Mouse (Mus musculus): Measurements from ENCODE around the gene Ebf3.

The Ebf3 gene

GRCm38 (mm10) chr7:137313904-137314691 lies at the start of gene Ebf3:
Gene Ebf3, minus strand, starts transcription at chr7:137314445.
- peak in 1 of 2 experiments; percentile 49 for DNase-seq (ENCODE audit: low spot score in 2 of 2)

- no peak for DNase-seq (ENCODE audit: low spot score in 2 of 2)
These were observed 32.6 kb upstream of the Ebf3 start for GRCm38 (mm10) chr7:137346860-137347259.

- no peak for DNase-seq (ENCODE audit: low spot score in 2 of 2)
These were observed 31.8 kb upstream of the Ebf3 start for GRCm38 (mm10) chr7:137346068-137346467.

- no peak for DNase-seq (ENCODE audit: low spot score in 2 of 2)
These were observed 19.7 kb upstream of the Ebf3 start for GRCm38 (mm10) chr7:137333951-137334350.

- DNase-seq (ENCODE audit: low spot score in 2 of 2) = no peak
These were observed 8.7 kb upstream of the Ebf3 start for GRCm38 (mm10) chr7:137322926-137323325.

GRCm38 (mm10) chr7:137321961-137322784 lies 7.9 kb upstream of the Ebf3 start:
- no peak for DNase-seq (ENCODE audit: low spot score in 2 of 2)

GRCm38 (mm10) chr7:137321141-137321813 lies 7.0 kb upstream of the Ebf3 start:
- DNase-seq (ENCODE audit: low spot score in 2 of 2) = peak in 1 of 2 experiments; percentile 50

GRCm38 (mm10) chr7:137320320-137320719 lies 6.1 kb upstream of the Ebf3 start:
- no peak for DNase-seq (ENCODE audit: low spot score in 2 of 2)

GRCm38 (mm10) chr7:137318924-137319885 lies 5.0 kb upstream of the Ebf3 start:
- DNase-seq (ENCODE audit: low spot score in 2 of 2) = peak in 1 of 2 experiments; percentile 49

GRCm38 (mm10) chr7:137318383-137318775 lies 4.1 kb upstream of the Ebf3 start:
- DNase-seq (ENCODE audit: low spot score in 2 of 2) = no peak

GRCm38 (mm10) chr7:137317659-137318382 lies 3.6 kb upstream of the Ebf3 start:
- no peak for DNase-seq (ENCODE audit: low spot score in 2 of 2)

- no peak for DNase-seq (ENCODE audit: low spot score in 2 of 2)
These were observed 2.8 kb upstream of the Ebf3 start for GRCm38 (mm10) chr7:137316926-137317658.

- no peak for DNase-seq (ENCODE audit: low spot score in 2 of 2)
These were observed 2.1 kb upstream of the Ebf3 start for GRCm38 (mm10) chr7:137316181-137316925.

GRCm38 (mm10) chr7:137315544-137315940 lies 1.3 kb upstream of the Ebf3 start:
- DNase-seq (ENCODE audit: low spot score in 2 of 2) = no peak

GRCm38 (mm10) chr7:137314710-137315543 lies 682 bp upstream of the Ebf3 start:
- no peak for DNase-seq (ENCODE audit: low spot score in 2 of 2)

- DNase-seq (ENCODE audit: low spot score in 2 of 2) = no peak
These were observed 902 bp downstream of the Ebf3 start for GRCm38 (mm10) chr7:137313183-137313903.

GRCm38 (mm10) chr7:137312933-137313182 lies 1.4 kb downstream of the Ebf3 start:
- no peak for DNase-seq (ENCODE audit: low spot score in 2 of 2)
